Mouse (Mus musculus) spleen, adult 2 months (tissue): ENCODE measurements around the gene Cfap157.

Source experiments
- CTCF ChIP-seq: fragments of 200-500 bp; IDR thresholded peaks from 2 replicates; pipeline ENCODE4 v1.5.1; 2011; ENCODE audit warnings: mild to moderate bottlenecking, inconsistent platforms; ENCODE audit not compliant: insufficient read depth, insufficient read length, insufficient replicate concordance; ENCODE audit errors: extremely low read depth
- POLR2A ChIP-seq: fragments of 200-500 bp; IDR thresholded peaks from 2 replicates; pipeline ENCODE4 v1.6.1; 2011; ENCODE audit warnings: low read depth, low read length, inconsistent platforms

- TF ChIP-seq CTCF (no peak), POLR2A (no peak)
Measured at GRCm38 (mm10) chr2:32730854-32731253, 53.4 kb downstream of the Cfap157 start.
